Mouse (Mus musculus) T-helper 1 cell (primary cell): ENCODE data around the gene Lpcat1.

Source experiments
- in situ Hi-C: fragments of 300-600 bp; cut with MboI, MseI; formaldehyde crosslinking; loops from one replicate; pipeline ENCODE4 v1.15.1; 2025; ENCODE audit warnings: high pct_unique_total_duplicates

Gene Lpcat1

GRCm38 (mm10) chr13:73467034-73467420, at the start of gene Lpcat1:
TSS of gene Lpcat1 (plus strand) at chr13:73467197.
- in situ Hi-C loops, result no loop called here

GRCm38 (mm10) chr13:73417478-73418220, 49.3 kb upstream of the Lpcat1 start:
- in situ Hi-C loops, result no loop called here

- in situ Hi-C loops, result no loop called here
Measured at GRCm38 (mm10) chr13:73418297-73418696, 48.7 kb upstream of the Lpcat1 start.

GRCm38 (mm10) chr13:73419244-73419643, 47.8 kb upstream of the Lpcat1 start:
- in situ Hi-C loops, result no loop called here

GRCm38 (mm10) chr13:73423043-73423442, 44.0 kb upstream of the Lpcat1 start:
- in situ Hi-C loops, result loop anchor here (10.0 kb wide), 1 partner anchor 182 kb away; the partner anchor contains the start of gene Clptm1l

GRCm38 (mm10) chr13:73425035-73425434, 42.0 kb upstream of the Lpcat1 start:
- in situ Hi-C loops, result loop anchor here (5.0 to 10.0 kb wide), 2 partner anchors 82 to 180 kb away; partner anchors contain the start of gene Clptm1l

- in situ Hi-C loops, result loop anchor here (5.0 to 10.0 kb wide), 2 partner anchors 81 to 179 kb away; partner anchors contain the start of gene Clptm1l
Measured at GRCm38 (mm10) chr13:73425839-73426490, 41.0 kb upstream of the Lpcat1 start.

- in situ Hi-C loops, result loop anchor here (5.0 to 10.0 kb wide), 2 partner anchors 81 to 178 kb away; partner anchors contain the start of gene Clptm1l
Measured at GRCm38 (mm10) chr13:73426587-73426986, 40.4 kb upstream of the Lpcat1 start.

GRCm38 (mm10) chr13:73429605-73430321, 37.2 kb upstream of the Lpcat1 start:
- in situ Hi-C loops, result loop anchor here (5.0 to 10.0 kb wide), 2 partner anchors 78 to 175 kb away; partner anchors contain the start of gene Clptm1l

- in situ Hi-C loops, result no loop called here
Measured at GRCm38 (mm10) chr13:73432466-73433149, 34.4 kb upstream of the Lpcat1 start.

- in situ Hi-C loops, result no loop called here
Measured at GRCm38 (mm10) chr13:73433681-73434535, 33.1 kb upstream of the Lpcat1 start.

- in situ Hi-C loops, result no loop called here
Measured at GRCm38 (mm10) chr13:73434687-73435086, 32.3 kb upstream of the Lpcat1 start.

- in situ Hi-C loops, result no loop called here
Measured at GRCm38 (mm10) chr13:73435662-73436061, 31.3 kb upstream of the Lpcat1 start.

GRCm38 (mm10) chr13:73439057-73439456, 27.9 kb upstream of the Lpcat1 start:
- in situ Hi-C loops, result no loop called here

- in situ Hi-C loops, result no loop called here
Measured at GRCm38 (mm10) chr13:73441032-73441431, 26.0 kb upstream of the Lpcat1 start.

GRCm38 (mm10) chr13:73441686-73442085, 25.3 kb upstream of the Lpcat1 start:
- in situ Hi-C loops, result no loop called here

GRCm38 (mm10) chr13:73442431-73442830, 24.6 kb upstream of the Lpcat1 start:
- in situ Hi-C loops, result no loop called here

- in situ Hi-C loops, result no loop called here
Measured at GRCm38 (mm10) chr13:73443093-73443821, 23.7 kb upstream of the Lpcat1 start.

GRCm38 (mm10) chr13:73445087-73445486, 21.9 kb upstream of the Lpcat1 start:
- in situ Hi-C loops, result no loop called here

GRCm38 (mm10) chr13:73446076-73446475, 20.9 kb upstream of the Lpcat1 start:
- in situ Hi-C loops, result no loop called here
